Mouse (Mus musculus) frontal cortex, postnatal 10 days (tissue): ENCODE measurements around the gene Uhrf1bp1.

Source experiments
- DNase-seq, 2 experiments: peaks; one replicate each; pipeline ENCODE4 v3.0.0; 2022; ENCODE audit warnings: low spot score in 2 of 2, mixed read lengths in 1 of 2

The Uhrf1bp1 gene

GRCm38 (mm10) chr17:27909622-27910500 lies 53.6 kb downstream of the Uhrf1bp1 start, which contains the start of gene Taf11:
Taf11 (minus strand) TSS chr17:27909844.
- DNase-seq = peak; percentile 58 to 68

GRCm38 (mm10) chr17:27911371-27911770 lies 55.1 kb downstream of the Uhrf1bp1 start:
- DNase-seq = no peak

GRCm38 (mm10) chr17:27914742-27915141 lies 58.5 kb downstream of the Uhrf1bp1 start:
- DNase-seq = no peak

- DNase-seq = no peak
Measured at GRCm38 (mm10) chr17:27916366-27916765, 60.1 kb downstream of the Uhrf1bp1 start.

- no peak for DNase-seq
Measured at GRCm38 (mm10) chr17:27920676-27921075, 64.4 kb downstream of the Uhrf1bp1 start.

- DNase-seq = no peak
Measured at GRCm38 (mm10) chr17:27922174-27922712, 66.0 kb downstream of the Uhrf1bp1 start.

GRCm38 (mm10) chr17:27925054-27925453 lies 68.8 kb downstream of the Uhrf1bp1 start:
- no peak for DNase-seq

GRCm38 (mm10) chr17:27925504-27925903 lies 69.3 kb downstream of the Uhrf1bp1 start:
- DNase-seq = no peak

GRCm38 (mm10) chr17:27930291-27930690 lies 74.0 kb downstream of the Uhrf1bp1 start:
- no peak for DNase-seq

- DNase-seq = no peak
Measured at GRCm38 (mm10) chr17:27931826-27932225, 75.6 kb downstream of the Uhrf1bp1 start.

- DNase-seq = no peak
Measured at GRCm38 (mm10) chr17:27934136-27934910, 78.1 kb downstream of the Uhrf1bp1 start.

GRCm38 (mm10) chr17:27935091-27935490 lies 78.8 kb downstream of the Uhrf1bp1 start:
- DNase-seq = no peak

- no peak for DNase-seq
Measured at GRCm38 (mm10) chr17:27937054-27937615, 80.9 kb downstream of the Uhrf1bp1 start.

- DNase-seq = no peak
Measured at GRCm38 (mm10) chr17:27938121-27938754, 82.0 kb downstream of the Uhrf1bp1 start.

- DNase-seq = no peak
Measured at GRCm38 (mm10) chr17:27939028-27939427, 82.8 kb downstream of the Uhrf1bp1 start.

- DNase-seq = no peak
Measured at GRCm38 (mm10) chr17:27940352-27940751, 84.1 kb downstream of the Uhrf1bp1 start.

GRCm38 (mm10) chr17:27941178-27941577 lies 84.9 kb downstream of the Uhrf1bp1 start:
- DNase-seq = no peak

GRCm38 (mm10) chr17:27941698-27942097 lies 85.5 kb downstream of the Uhrf1bp1 start:
- no peak for DNase-seq

GRCm38 (mm10) chr17:27942131-27942530 lies 85.9 kb downstream of the Uhrf1bp1 start:
- no peak for DNase-seq

- DNase-seq = peak in 1 of 2 experiments; percentile 28
Measured at GRCm38 (mm10) chr17:27945546-27946216, 89.4 kb downstream of the Uhrf1bp1 start.

- no peak for DNase-seq
Measured at GRCm38 (mm10) chr17:27946371-27946770, 90.1 kb downstream of the Uhrf1bp1 start.
